8 mouse cellular contexts compared by ENCODE assay signal in the genomic region with DNA sequence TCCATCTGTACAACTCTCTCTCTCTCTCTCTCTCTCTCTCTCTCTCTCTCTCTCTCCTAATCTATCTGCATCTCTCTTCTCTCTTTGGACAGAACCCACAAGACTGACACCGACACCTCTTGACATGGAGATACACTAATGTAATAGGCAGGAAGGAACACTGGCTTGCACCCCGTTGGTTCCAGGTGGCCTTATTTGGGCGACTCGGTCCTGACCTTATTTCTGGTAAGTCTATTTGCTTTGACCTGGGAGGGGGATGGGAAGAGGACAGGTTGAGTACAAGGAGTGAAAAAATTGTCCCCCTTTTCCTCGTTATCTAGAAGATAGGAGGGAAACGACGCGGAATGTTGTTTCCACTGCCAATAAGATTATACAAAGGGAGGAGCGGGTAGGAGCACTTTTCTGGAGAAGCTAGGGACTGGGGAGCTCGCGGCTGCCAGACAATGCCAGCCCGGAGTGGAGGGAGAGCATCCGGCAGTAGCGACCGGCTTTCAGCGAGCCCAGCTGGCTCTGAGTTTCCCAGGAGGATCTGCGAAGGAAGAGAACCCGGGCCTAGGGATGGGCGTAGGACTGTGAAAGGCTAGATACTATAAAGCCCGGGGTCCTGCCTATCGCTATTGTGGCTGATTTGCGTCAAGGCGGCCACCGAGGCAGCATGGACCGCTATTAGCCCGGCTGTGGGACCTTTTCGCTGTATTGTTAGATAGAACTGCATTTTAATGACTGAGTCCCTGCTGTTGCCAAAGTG. TPM values are rescaled to one million over a fixed set of nuclear protein-coding genes. Genes with fewer than 3 reads are reported as not detected.
DNase-seq lines count a peak whose midpoint lies in the region; ATAC-seq lines count a peak whose summit lies in the region.

No protein-coding gene starts in this region.

- no peak overlapping the region for H3K9ac ChIP-seq in heart, embryonic 14.5 days (ENCODE audit: low read length)

- peaks cover 3 to 17% of the 10 kb centered on the region in 2 experiments; a peak in 3 of 4 replicates for H3K4me1 ChIP-seq in heart, embryonic 14.5 days (ENCODE audit: control insufficient read depth in 2 of 2, insufficient read depth in 2 of 2, low read length in 2 of 2)
- H3K4me1 ChIP-seq in midbrain, embryonic 10.5 days = peaks cover 69% of the 10 kb centered on the region

- peak; percentile 35 to 38 for DNase-seq in left cerebral cortex, postnatal 36 days (ENCODE audit: low spot score in 2 of 2)
- no peak for DNase-seq in left cerebral cortex, postnatal 14 days (ENCODE audit: low spot score in 2 of 2)
- DNase-seq in cerebellum, postnatal 10 days = peak; percentile 74 to 85
- DNase-seq in midbrain, embryonic 10.5 days (ENCODE audit: low spot score) = peak; percentile 67
- DNase-seq in thymus, postnatal 4 days = no peak
- DNase-seq in ovary, postnatal 14 days (ENCODE audit: low spot score) = no peak
- no peak for DNase-seq in left cerebral cortex, postnatal 10 days (ENCODE audit: extremely low spot score in 1 of 2, low spot score in 2 of 2)

- H3K36me3 ChIP-seq in heart, embryonic 14.5 days (ENCODE audit: control insufficient read depth, insufficient read depth, low read length) = no peaks in the 10 kb centered on the region
- H3K36me3 ChIP-seq in midbrain, embryonic 10.5 days = no peaks in the 10 kb centered on the region

- intact Hi-C loops in left cerebral cortex, postnatal 36 days (cut with DNase I) = loop anchor here (10.0 kb wide), 2 partner anchors 246 to 536 kb away; no protein-coding TSS in a partner anchor
- intact Hi-C loops in left cerebral cortex, postnatal 14 days (cut with DNase I) = loop anchor here (10.0 kb wide), 1 partner anchor 536 kb away; no protein-coding TSS in a partner anchor
- intact Hi-C loops in left cerebral cortex, postnatal 10 days (cut with DNase I) = loop anchor here (5.0 to 10.0 kb wide), 4 partner anchors 149 to 826 kb away; a partner anchor contains a TSS

- no peak overlapping the region for H3K27ac ChIP-seq in heart, embryonic 14.5 days (replicated peaks in 1 of 2; ENCODE audit: control insufficient read depth in 1 of 2, insufficient read depth in 1 of 2, low read depth in 2 of 2, low read length in 2 of 2)
- peak overlapping the region; percentile 81 for H3K27ac ChIP-seq in midbrain, embryonic 10.5 days (replicated peaks)

- no peak for ATAC-seq in heart, embryonic 14.5 days (ENCODE audit: insufficient number of reproducible peaks, insufficient read depth, low FRiP score, low read depth)

- peaks cover 92% of the 10 kb centered on the region for H3K27me3 ChIP-seq in heart, embryonic 14.5 days (ENCODE audit: control insufficient read depth, insufficient read depth, low read length)
- H3K27me3 ChIP-seq in midbrain, embryonic 10.5 days (ENCODE audit: low read depth, poor library complexity, severe bottlenecking) = peaks cover 100% of the 10 kb centered on the region

- H3K4me3 ChIP-seq in heart, embryonic 14.5 days (ENCODE audit: control insufficient read depth in 1 of 2, insufficient read depth in 1 of 2, low read depth in 1 of 2, low read length in 2 of 2) = peak overlapping the region in 1 of 2 experiments; percentile 15; a peak in 2 of 4 replicates
- H3K4me3 ChIP-seq in midbrain, embryonic 10.5 days = peak overlapping the region; percentile 50

- under 1% methylated on average over 27 of the region's 27 CpGs for WGBS in heart, embryonic 14.5 days
- under 1% methylated on average over 27 of the region's 27 CpGs for WGBS in midbrain, embryonic 10.5 days

- H3K4me2 ChIP-seq in heart, embryonic 14.5 days (ENCODE audit: low read length) = peak overlapping the region; percentile 30

- H3K9me3 ChIP-seq in heart, embryonic 14.5 days (ENCODE audit: control insufficient read depth, low read length) = no peaks in the 10 kb centered on the region
- H3K9me3 ChIP-seq in midbrain, embryonic 10.5 days (replicated peaks) = no peaks in the 10 kb centered on the region

RNA-seq across cellular contexts. Expression of a gene that starts 14.1 kb away (rescaled TPM):
- total RNA-seq in left cerebral cortex, postnatal 36 days (2021) = 10 to 100 TPM; 34.4 to 35.6 TPM
- 10 to 100 TPM; 44.0 to 45.1 TPM for total RNA-seq in left cerebral cortex, postnatal 14 days (2021)
- polyA plus RNA-seq in heart, embryonic 14.5 days (2014; fragmentation: Nextera tagmentation; extraction: Ambion mirVana) = 0.05 and 0.09 TPM in 2 replicates
- polyA plus RNA-seq in midbrain, embryonic 10.5 days (2016; fragmentation: Nextera tagmentation; extraction: Ambion mirVana) = 0.22 and 0.35 TPM in 2 replicates
- total RNA-seq in left cerebral cortex, postnatal 10 days (2021) = 10 to 100 TPM; 44.9 to 53.3 TPM

Comparison
In these comparisons a context has a peak if more than half of its experiments do, and no peak if none do; other contexts are left out.
1. DNase-seq: peak in left cerebral cortex, postnatal 36 days (2 of 2), cerebellum, postnatal 10 days (2 of 2) and midbrain, embryonic 10.5 days (single experiment); none in left cerebral cortex, postnatal 14 days (0 of 2), thymus, postnatal 4 days (single experiment), ovary, postnatal 14 days (single experiment) and left cerebral cortex, postnatal 10 days (0 of 2).